Mouse (Mus musculus): Measurements from ENCODE around the gene Shc2. TPM values are rescaled to one million over a fixed set of nuclear protein-coding genes. Genes with fewer than 3 reads are reported as not detected.

Shc2 gene
- total RNA-seq, 4 experiments from 2014 or later = 40.2 to 48.4 (median 43.4) TPM

DNA sequence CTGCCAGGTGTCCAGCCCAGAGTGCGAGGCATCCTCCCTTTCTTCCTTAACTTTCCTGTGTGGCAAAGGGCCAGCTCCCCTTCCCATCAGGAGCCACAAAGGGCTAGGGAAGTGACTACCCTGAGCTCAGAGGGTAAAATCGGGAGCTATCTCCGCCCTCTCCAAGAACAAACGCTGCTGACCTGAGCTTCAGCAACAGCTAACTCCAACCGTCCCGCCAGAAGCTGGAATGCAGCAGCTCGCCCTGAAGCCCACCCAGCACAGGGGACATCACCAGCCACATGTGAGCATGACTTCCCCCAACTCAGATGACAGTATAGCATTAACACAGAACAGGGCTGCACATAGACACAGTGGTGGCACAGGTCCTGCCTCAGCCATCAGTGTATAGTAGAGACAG, 53.7 kb downstream of the Shc2 start:
- no peak for DNase-seq (ENCODE audit: low spot score in 2 of 2)

DNA sequence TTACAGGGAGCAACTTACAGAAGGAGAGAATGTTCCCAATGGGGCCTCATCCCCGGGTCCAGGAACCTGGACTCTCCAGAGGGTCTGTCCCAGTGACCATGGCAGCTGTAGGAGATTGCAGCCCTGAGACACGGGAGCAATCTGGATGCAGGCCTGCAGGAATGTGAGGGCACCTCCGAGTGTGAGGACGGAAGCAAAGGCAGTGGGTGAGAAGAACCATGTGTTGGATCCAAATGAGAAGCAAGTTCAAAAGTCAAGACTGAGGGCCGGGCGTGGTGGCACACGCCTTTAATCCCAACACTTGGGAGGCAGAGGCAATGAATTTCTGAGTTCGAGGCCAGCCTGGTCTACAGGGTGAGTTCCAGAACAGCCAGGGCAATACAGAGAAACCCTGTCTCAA, 56.2 kb downstream of the Shc2 start:
- no peak for DNase-seq (ENCODE audit: low spot score in 2 of 2)

DNA sequence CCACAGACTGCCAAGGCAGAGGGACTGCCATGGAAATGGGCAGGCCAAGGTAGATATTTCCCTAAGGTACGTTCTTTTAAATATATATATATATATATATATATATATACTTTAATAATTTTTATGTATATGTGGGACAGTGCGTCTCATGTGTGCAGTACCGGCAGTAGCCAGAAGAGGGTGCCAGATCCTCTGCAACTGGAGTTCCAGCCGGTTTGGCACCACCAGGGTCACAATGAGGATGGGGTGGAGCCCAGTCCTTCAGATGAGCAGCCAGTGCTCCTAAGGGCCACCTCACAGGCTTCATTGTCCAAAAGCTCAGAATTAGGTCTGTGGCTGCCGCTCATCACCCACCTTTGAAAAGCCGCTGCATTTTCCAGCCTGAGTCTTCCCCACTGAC, 56.9 kb downstream of the Shc2 start:
- peak in 1 of 2 experiments; percentile 21 for DNase-seq (ENCODE audit: low spot score in 2 of 2)

DNA sequence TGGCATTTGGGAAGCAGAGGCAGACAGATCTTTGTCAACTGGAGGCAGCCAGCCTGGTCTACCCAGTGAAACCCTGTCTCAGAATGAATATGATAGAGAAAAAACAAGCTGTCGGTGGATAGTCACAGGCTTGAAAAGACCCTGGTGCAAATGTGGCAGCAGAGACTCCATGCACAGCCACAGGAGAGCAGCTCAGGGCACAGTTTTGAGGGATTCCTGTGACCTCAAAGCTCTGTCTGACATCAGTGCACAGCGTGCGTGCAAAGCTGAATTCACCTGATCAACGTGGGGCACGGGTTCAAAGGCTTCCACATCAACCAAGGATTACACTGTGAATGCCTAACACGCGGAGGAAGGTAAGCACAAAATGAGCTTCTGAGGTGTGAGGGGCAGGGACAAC, 57.4 kb downstream of the Shc2 start:
- no peak for DNase-seq (ENCODE audit: low spot score in 2 of 2)

DNA sequence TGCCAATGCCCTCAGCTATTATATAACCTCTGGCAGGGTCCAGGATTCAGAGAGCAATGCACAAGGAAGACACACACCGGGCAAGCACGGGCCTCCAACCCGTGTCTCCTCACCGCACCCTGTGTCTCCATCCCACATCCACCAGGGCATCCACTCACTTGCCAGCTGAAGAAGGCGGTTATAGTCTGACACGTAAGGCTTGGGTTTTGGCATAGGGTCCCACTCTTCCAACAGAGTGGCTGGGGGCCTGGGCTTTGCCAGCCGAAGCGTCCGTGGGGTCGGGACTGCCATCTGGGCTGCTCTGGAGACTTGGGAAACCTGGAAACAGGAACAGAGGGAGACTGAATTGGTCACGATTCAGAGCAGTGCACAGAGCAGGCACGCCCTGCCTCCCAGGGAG, 57.9 kb downstream of the Shc2 start:
- no peak for DNase-seq (ENCODE audit: low spot score in 2 of 2)

DNA sequence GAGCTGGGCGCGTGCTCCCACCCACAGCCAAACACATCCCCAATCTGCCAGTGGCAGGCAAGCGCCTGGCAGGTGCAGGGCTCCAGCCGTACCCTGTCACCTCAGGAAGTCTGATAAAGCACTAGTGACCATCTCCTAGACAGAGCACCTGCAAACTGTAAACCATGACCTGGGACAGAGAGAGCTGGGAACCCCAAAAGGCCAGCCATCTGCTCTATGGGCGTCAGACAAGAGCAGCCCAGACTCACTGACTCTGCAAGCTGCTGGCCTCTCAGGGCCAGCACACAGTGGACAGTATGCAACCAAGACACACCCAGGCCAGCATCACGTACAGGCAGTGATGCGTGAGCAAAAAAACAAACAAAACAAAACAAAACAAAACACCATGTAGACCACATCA, 58.8 kb downstream of the Shc2 start:
- DNase-seq (ENCODE audit: low spot score in 2 of 2) = no peak

DNA sequence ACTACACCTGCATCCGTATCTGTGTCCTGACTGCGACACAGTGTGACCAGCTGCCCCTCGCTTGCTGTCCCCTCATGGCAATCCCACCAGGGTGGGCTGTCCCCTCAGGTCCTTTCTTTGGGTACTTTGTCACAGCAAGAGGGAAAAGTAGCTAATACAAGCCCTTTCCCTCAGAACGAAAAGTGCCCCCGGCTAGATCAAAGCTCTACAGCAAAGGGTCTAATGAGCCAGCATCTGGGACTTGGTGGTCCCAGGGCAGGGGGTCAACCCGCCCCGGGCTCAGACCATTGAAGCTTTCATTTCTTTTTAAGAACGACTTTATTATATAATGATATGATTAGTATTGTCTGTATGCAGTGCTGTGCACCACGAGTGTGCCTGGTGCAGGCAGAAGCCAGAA, 59.4 kb downstream of the Shc2 start:
- DNase-seq (ENCODE audit: low spot score in 2 of 2) = no peak

DNA sequence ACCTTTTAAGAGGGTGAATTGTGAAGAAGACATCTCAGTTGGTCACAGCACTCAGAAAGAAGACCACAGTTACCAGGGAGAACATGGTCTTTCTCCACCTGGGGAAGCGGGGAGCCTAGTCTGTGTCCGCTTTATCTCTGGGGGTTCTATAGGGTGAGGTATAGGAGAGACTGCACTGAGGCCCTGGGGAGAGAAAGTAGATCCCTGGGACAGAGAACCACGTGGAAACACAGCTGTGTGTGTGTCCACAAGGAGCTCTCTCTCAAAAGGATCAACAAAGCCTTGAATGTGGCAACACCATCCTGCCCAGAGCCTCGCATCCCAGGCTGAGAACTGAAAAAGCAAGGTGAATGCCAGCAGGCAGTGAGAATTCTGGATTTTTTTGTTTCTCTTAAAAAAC, 60.3 kb downstream of the Shc2 start:
- DNase-seq (ENCODE audit: low spot score in 2 of 2) = no peak

DNA sequence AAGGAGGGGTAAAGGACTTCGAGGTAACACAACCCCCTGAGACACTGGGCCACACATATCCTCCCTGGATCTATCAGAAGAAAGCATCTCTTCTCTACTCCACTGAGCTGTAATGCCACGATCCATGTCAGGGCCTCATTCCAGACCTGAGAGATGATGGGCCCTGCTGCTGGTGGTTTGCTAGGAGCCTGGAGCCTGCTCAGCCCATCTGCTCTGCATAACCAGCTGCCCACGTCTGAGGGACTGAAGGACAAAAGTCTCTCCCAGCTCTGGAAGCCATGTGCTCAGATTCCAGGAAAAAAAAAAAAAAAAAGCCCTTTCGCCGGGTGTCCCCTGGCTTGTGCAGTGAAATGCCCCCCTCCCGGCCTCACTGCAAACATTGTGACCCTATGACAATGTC, 62.0 kb downstream of the Shc2 start:
- no peak for DNase-seq (ENCODE audit: low spot score in 2 of 2)

DNA sequence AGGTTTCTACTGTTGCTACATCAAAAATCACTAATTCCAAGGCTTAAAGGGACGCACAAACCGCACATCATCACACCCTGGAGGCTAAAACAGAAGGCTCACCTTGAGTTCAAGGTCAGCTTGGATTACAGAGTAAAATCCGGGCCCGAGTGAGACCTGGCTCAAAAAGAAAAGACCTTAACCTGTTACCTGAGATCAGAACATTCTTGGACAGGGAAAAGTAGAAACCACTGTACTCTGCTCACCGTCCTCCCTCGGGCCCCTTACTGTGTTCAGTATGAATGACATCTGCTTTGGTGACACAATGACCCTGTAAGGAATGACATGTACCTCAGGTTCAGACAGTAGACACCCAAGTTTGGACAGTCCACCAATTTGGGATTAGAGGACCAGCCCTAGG, 62.9 kb downstream of the Shc2 start:
- no peak for DNase-seq (ENCODE audit: low spot score in 2 of 2)

DNA sequence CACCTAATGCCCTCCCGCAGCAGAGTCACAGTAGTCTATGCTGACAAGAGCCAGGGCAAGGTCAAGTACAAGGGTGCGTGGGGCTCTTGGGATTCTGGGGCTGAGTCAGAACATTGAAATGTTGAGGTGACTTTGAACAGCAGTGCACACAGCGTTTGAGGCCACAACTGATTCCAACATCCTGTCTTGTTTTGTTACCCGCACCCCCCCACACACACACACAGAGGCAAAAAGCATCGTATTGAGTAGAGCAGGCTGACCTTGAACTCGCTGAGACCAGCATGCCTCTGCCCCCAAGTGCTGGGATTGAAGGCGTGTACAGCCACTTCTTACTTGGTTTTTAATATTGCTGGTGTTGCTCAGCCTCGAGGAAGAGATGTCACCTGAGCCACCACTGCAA, 63.4 kb downstream of the Shc2 start:
- no peak for DNase-seq (ENCODE audit: low spot score in 2 of 2)

DNA sequence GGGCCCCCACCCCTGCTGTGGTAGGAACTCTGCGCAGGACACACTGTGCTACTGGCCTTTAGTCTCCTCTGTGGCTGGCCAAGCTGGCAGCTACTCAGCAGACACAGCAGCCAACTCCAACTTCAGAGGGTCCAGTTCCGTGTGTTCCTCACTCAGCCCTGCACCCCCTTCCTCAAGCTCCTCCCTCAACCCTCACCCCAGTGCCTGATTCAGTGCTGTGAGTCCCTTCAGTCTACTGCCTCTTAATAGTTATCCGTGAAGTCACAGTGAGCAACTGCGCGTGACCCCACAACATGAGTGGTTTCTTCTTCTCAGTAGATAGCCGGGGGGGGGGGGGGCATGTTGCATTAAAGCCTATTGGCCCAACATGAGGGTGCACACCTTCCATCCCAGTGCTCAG, 64.1 kb downstream of the Shc2 start:
- DNase-seq (ENCODE audit: low spot score in 2 of 2) = no peak

DNA sequence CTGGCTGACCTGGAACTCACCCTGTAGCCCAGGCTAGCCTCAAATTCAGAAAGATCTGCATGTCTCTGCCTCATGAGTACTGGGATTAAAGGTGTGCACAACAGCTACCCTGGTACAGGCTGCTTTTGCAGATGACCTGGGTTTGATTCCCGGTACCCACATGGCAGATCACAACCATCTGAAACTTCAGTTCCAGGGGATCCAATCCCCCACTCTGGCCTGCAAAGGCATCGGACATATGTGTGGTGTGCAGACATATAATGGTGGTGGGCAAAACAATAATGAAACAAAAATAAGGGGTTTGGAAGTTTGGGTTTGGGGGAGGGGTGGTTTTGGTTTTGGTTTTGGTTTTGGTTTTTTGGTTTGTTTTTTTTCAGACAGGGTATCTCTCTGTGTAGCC, 66.4 kb downstream of the Shc2 start:
- DNase-seq (ENCODE audit: low spot score in 2 of 2) = no peak

DNA sequence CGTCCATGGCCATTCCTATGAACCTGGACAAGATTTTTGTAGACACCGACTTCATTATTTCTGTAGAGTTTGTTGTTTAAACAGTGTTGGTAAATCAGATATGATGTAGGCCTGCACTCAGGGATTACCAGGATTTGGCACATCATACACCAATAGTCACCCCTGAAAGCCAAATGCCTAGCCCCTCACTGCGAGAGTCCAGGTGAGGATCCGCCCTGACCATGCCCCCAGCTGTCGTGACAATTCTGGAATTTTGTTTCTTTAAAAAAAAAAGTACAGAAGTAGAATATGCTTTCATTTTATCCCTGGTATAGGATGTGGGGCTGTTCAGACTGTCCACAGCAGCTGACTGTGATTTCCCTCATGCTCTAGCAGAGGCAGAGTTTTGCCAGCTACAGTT, 67.8 kb downstream of the Shc2 start:
- DNase-seq (ENCODE audit: low spot score in 2 of 2) = no peak

Other genes with a start within 250 kb of the Shc2 start
- gene Vmn2r83, start 169.2 kb downstream of the Shc2 start, total RNA-seq (2022) = not detected
- 1 to 10 TPM; 4.8 to 6.3 (median 6.1) TPM for gene Plpp2, start 104.1 kb downstream of the Shc2 start, total RNA-seq (2022)
- gene Mier2, start 82.7 kb downstream of the Shc2 start, total RNA-seq (2022) = 10 to 100 TPM; 43.1 to 48.8 (median 47.9) TPM
- gene Theg, start 50.6 kb downstream of the Shc2 start, total RNA-seq (2022) = 1 to 10 TPM in 1 of 4 experiments, under 1 TPM in 3; 0.33 to 1.3 (median 0.90) TPM
- 10 to 100 TPM; 16.1 to 18.6 (median 17.1) TPM for gene C2cd4c, start 23.9 kb downstream of the Shc2 start, total RNA-seq (2022)
- gene Odf3l2, start 7.8 kb upstream of the Shc2 start, total RNA-seq (2022) = under 1 TPM; 0.42 to 0.70 (median 0.47) TPM
- under 1 TPM in 1 of 4 experiments, not detected in 3; 0.35 TPM for gene Madcam1, start 26.6 kb upstream of the Shc2 start, total RNA-seq (2022)
- 10 to 100 TPM; 65.1 to 74.5 (median 69.8) TPM for gene Tpgs1, start 31.5 kb upstream of the Shc2 start, total RNA-seq (2022)
- gene Cdc34, start 44.3 kb upstream of the Shc2 start, total RNA-seq (2022) = 10 to 100 TPM; 65.7 to 72.5 (median 70.4) TPM
- 1 to 10 TPM; 2.2 to 3.6 (median 3.2) TPM for gene Gzmm, start 51.1 kb upstream of the Shc2 start, total RNA-seq (2022)
- gene Bsg, start 66.6 kb upstream of the Shc2 start, total RNA-seq (2022) = 100 to 1,000 TPM; 545 to 609 (median 570) TPM
- gene Hcn2, start 78.7 kb upstream of the Shc2 start, total RNA-seq (2022) = 100 to 1,000 TPM; 162 to 182 (median 166) TPM
- gene Polrmt, start 108.7 kb upstream of the Shc2 start, total RNA-seq (2022) = 10 to 100 TPM; 47.9 to 56.7 (median 51.6) TPM
- 1 to 10 TPM; 4.7 to 5.9 (median 5.8) TPM for gene Fgf22, start 117.2 kb upstream of the Shc2 start, total RNA-seq (2022)
- gene Rnf126, start 129.0 kb upstream of the Shc2 start, total RNA-seq (2022) = 10 to 100 TPM; 76.8 to 92.1 (median 86.8) TPM
- 1 to 10 TPM; 2.5 to 3.6 (median 2.7) TPM for gene Fstl3, start 139.4 kb upstream of the Shc2 start, total RNA-seq (2022)
- gene Prss57, start 153.0 kb upstream of the Shc2 start, total RNA-seq (2022) = under 1 TPM; 0.14 to 0.63 (median 0.39) TPM
- gene Palm, start 155.7 kb upstream of the Shc2 start, total RNA-seq (2022) = 100 to 1,000 TPM; 265 to 281 (median 267) TPM
- under 1 TPM; 0.32 to 0.89 (median 0.54) TPM for gene Misp, start 183.1 kb upstream of the Shc2 start, total RNA-seq (2022)
- 10 to 100 TPM; 59.3 to 67.3 (median 63.6) TPM for gene Ptbp1, start 216.5 kb upstream of the Shc2 start, total RNA-seq (2022)
- 1 to 10 TPM; 2.4 to 3.2 (median 2.7) TPM for gene Prtn3, start 236.6 kb upstream of the Shc2 start, total RNA-seq (2022)
- gene Plppr3, start 236.7 kb upstream of the Shc2 start, total RNA-seq (2022) = 10 to 100 TPM; 49.7 to 56.0 (median 52.7) TPM
- gene Elane, start 248.3 kb upstream of the Shc2 start, total RNA-seq (2022) = not detected